Mouse (Mus musculus): ENCODE results near the gene Ces2c.

- TF ChIP-seq CTCF (IDR thresholded peaks at IDR 0.05; ENCODE audit: low read depth, low read length) = no peak; the same call in 1 of the 2 replicates
- no peak for TF ChIP-seq POLR2A (IDR thresholded peaks at IDR 0.05; ENCODE audit: extremely low read depth, insufficient read depth, low read length)
These were observed 54.9 kb downstream of the Ces2c start for GRCm38 (mm10) chr8:104901746-104902145.
